Mouse (Mus musculus) MEL (cell line): ENCODE measurements around the gene Mob3a.

Source experiments
- CTCF ChIP-seq, 3 experiments: IDR thresholded peaks in 2 of 3; conservative IDR thresholded peaks in 1 of 3; 2 replicates each; pipeline ENCODE4 v1.5.1; 2011 to 2012; ENCODE audit warnings: low read length in 3 of 3, low read depth in 2 of 3, mild to moderate bottlenecking in 2 of 3, improper control_type of control experiment in 1 of 3, inconsistent platforms in 1 of 3, mixed read lengths in 1 of 3, moderate library complexity in 1 of 3; ENCODE audit not compliant: control insufficient read depth in 1 of 3, insufficient read depth in 1 of 3, poor library complexity in 1 of 3, severe bottlenecking in 1 of 3
- POLR2A ChIP-seq, 2 experiments: IDR thresholded peaks; 2 replicates each; pipeline ENCODE4 v1.6.1; 2011 to 2012; ENCODE audit warnings: low read length in 2 of 2, mild to moderate bottlenecking in 2 of 2, control low read depth in 1 of 2, improper control_type of control experiment in 1 of 2, low read depth in 1 of 2, moderate library complexity in 1 of 2; ENCODE audit not compliant: control insufficient read depth in 1 of 2, insufficient read depth in 1 of 2, poor library complexity in 1 of 2
- SMC3 ChIP-seq: IDR thresholded peaks from 2 replicates; pipeline ENCODE4 v1.6.1; 2011; ENCODE audit warnings: low read depth, low read length, improper control_type of control experiment

- TF ChIP-seq SMC3 (no peak), CTCF (IDR thresholded peaks at IDR 0.05 in 2 of 3, conservative IDR thresholded peaks at IDR 0.05 in 1 of 3; ENCODE audit: control insufficient read depth in 1 of 3, insufficient read depth in 1 of 3, low read depth in 2 of 3, low read length in 3 of 3, poor library complexity in 1 of 3, severe bottlenecking in 1 of 3) (no peak), POLR2A (IDR thresholded peaks at IDR 0.05; ENCODE audit: control insufficient read depth in 1 of 2, insufficient read depth in 1 of 2, low read depth in 1 of 2, low read length in 2 of 2, poor library complexity in 1 of 2) (no peak)
These were observed 38.1 kb downstream of the Mob3a start for GRCm38 (mm10) chr10:80663485-80664196.
